Mouse (Mus musculus) right cerebral cortex, postnatal 10 days (tissue): ENCODE measurements around the gene Gm48552.

Experiments used
- DNase-seq, 2 experiments: peaks; one replicate each; pipeline ENCODE4 v3.0.0; 2021; ENCODE audit warnings: low spot score in 2 of 2

Gm48552 gene

DNA sequence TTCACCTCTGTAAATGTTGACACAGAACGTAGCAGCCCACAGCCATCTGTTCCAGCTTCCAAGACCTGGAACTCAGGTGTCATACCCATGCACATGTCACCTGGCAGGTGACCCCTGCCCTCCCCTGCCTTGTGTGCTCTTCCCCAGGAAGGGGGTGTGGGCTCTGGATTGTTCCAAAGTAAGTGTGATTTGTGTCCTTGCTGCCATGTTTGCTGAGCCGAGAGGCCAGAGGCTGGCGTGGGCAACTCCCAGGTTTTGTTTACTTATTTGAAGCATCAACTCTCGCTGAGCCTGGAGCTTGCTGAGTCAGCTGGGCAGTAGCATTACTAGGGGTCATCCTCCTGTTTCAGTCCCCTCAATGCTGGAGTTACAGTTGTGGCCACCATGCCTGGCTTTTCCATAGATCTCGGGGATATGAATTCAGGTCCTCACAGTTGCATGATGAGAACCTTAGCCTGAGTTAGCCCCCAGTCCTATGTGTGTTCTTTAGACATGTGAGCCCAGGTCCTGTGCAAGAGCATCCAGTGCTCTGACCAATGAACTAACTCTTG is at the start of gene Gm48552:
Gene Gm48552, plus strand, starts transcription at position 501 of the 551 bp plus-strand sequence.
- DNase-seq: no peak

DNA sequence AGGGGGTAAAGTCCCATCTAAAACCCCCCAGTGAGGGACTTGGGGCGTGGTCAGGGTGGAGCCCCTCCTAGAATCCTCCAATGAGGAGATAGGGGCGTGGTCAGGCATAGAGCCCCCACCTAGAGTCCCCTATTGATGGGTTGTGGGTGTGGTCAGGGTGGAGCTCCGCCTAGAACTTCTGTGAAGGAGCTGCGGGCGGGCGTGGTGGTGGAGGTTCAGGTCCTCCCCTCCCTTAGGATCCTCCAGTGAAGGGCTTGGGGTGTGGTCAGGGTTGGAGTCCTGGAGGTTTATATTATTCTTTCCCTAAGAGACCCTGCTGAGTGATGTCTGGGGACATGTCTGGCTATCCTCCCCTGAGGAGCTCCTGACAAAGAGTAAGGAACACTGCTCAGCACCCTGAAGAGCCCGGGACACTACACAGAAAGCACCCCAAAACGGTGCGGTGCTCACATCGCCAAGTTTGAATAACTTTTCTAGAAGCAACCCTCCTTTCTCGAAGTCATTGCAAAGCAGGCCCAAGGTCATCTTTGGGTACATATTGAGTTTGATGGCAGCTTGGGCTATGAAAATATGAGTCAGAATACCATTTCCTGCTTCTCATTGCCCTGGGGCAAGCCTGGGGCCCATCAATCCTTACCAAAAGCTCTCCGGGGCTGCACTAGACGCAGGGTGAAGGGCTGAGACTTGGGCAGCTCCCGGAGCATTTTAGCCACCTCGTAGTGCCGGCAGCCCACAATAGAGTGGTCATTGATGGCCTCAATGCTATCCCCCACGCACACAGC is 48.1 kb upstream of the Gm48552 start:
- DNase-seq: no peak

DNA sequence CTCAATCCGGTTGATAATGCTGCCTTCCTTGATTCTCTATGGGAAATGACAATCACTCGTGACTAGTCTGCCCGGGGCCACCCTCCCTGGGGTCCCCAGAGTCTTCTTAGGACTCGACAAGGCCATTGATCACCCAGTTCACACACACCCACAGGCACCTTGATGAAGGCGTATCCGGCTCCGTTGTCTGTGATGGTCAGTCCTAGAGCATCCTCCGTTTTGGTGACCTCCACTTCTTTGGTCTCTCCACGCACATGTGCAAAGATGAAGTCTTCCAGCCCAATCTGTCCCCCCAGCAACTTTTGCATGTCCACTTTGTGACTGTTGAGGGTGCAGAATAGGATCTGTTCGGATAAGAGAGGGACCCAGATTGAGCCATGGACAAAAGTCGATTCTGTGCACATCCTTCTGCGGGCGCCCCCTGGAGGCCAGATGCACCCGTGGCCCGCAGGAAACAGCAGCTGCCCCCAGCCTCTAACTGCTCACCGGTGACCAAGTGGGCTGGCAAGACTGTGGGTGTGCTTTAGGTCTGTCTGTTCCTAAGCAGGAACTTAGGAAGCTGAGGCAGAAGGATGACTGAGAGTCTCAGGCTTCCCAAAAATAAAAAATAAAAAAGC is 47.4 kb upstream of the Gm48552 start:
- peak in 1 of 2 experiments; percentile 68 for DNase-seq

DNA sequence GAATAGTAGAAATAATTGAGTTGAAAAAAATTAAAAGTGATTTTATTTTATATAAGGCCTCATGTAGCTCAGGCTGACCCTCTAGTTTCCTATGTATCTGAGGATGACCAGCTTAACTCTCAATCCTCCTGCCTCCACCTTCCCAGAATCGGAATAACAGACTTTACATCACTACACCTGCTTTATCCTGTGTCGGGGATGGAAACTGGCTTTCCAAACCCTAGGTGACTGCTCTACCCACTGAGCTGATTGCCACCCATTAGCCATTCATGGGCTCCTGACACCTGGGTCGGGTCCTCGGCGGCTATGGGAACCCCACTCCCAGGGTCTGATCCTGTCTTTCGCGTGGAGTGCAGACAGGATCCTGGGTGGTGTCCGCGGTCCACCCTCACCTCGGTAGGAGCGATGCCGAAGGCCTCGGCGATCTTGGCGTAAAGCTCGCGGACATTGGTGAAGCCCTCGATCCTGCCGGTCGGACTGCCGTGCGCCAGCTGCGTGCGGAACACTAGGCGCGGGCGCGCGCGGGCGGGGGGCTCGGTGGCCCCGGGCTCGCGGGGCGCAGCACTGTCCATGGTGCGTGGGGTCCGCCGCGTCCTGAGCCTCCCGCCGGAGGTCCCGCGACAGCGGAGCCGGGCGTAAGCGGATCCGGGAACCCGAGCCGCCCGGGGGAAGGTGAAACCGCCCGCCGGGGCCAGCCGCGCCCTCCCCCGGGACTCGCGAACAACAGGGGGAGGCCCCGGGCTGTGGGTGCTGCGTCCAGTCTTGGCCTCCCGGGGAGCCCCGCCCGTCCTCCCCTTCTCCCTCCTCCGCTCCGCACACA is 45.9 kb upstream of the Gm48552 start, which contains the start of gene Gipc3:
Gene Gipc3, minus strand, starts transcription at position 581 of the 820 bp plus-strand sequence.
- DNase-seq: no peak

DNA sequence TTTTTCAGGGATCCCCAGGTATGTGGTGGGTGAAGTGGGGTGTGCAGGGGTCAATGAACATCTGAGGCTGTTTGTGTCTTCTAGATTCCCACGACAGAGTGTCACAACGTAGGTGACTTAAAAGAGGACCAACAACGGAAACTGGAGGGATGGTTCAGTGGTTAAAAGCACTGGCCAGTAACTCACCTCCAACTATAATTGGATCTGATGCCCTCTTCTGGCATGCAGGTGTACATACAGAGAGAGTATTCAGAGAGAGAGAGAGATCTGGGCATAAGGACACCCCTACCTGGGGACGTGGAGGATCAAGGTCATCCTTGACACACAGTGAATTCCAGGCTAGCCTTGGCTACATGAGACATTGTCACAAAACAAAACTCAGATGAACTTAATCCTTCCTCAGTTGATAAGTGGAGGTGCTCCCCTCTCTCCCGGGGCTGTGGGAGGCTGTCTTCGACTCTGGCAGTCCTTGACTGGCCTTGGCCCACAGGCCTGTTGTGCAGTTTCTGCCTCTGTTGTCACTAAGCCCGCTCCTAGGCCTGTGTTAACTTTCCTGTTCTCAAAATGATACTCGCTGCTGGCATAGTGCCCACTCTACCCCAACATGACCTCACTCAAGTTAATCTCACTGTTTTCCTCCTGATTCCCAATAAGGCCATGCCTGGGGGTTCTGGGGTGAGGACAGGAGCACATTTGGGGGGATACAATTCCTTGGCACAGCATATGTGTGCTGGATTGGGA is 44.2 kb upstream of the Gm48552 start:
- no peak for DNase-seq

DNA sequence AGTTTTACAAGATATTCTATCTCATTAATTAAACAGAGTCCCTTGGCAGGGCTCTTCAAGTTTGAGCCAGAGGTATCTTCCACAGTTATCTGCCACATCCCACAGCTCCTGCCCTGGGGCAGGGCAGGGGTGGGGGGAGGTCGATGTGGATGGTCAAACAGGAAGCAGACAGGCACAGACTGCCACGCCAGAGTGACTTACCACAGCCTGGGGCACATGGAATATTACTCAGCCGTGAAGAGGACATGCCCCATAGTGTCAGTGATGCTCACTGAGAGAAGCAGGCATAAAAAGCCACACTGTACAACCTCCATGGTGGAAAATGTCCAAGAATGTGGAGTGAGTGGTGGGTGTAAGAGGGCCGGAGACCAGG is 43.7 kb upstream of the Gm48552 start:
- no peak for DNase-seq

DNA sequence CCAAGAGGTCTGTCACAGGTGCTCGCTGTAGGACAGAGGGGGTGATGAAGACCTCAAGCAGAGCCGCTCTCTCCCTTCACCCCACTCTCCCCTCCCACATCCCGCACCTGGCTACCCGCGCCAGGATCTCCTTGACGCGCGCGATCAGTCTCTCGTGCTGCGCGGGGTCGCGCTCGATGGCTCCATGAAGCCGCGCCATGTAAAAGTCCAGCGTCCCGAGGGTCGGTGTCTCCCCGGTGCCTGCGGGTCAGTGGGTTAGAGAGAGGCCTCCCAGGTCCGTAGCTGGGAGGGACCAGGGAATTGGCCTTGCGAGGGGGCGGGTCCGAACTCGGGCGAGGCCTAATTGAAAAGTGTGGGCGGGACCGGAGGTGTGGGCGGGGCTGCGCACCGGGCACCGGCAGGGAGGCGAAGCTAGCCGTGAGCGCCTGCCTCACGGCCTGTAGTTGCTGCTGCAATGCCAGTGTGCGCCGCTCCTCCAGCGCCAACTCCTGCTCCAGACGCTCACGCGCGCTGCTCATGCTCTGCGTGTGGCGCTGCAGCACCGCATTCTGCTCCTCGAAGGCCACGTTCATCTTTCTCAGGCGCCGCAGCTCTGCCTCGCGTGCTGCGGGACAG is 42.2 kb upstream of the Gm48552 start:
- DNase-seq: peak; percentile 81 to 85

DNA sequence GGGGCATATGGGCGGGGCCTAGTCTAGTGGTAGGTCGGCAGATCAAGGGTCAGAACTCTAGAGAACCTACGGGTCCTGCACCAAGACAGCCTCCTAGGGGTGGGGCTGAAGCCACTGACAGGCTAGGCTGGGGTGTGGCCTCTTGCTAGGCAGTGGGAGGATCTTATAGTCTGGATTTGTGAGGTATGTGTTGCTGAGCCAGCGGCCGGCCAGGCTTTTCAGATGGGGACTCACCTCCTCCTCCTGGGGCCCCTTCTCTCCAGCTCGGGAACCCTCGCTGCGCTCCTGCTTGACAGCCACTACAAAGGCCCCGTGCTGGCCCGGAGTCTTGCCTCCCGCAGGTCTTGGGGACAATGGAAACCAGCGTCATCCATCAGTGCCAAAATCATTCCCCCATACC is 39.7 kb upstream of the Gm48552 start:
- no peak for DNase-seq

DNA sequence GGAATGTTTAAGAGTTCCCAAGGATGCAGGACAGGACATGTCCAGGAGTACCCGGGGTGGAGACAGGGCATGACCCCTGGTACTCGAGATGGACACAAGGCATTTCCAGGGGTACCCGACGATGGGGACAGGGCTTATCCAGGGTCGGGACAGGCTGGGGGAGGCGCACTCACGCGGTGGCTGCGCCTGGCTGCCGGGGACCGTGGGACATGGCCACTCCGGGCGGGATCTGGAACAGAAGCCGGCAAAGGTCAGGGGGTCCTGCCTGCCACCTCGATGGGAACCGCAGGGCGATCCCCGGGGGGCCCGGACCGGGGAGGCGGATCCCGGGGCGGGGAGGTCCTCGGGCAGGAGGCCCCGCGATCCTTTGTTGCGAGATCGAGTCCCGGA is 38.8 kb upstream of the Gm48552 start:
- DNase-seq: no peak

DNA sequence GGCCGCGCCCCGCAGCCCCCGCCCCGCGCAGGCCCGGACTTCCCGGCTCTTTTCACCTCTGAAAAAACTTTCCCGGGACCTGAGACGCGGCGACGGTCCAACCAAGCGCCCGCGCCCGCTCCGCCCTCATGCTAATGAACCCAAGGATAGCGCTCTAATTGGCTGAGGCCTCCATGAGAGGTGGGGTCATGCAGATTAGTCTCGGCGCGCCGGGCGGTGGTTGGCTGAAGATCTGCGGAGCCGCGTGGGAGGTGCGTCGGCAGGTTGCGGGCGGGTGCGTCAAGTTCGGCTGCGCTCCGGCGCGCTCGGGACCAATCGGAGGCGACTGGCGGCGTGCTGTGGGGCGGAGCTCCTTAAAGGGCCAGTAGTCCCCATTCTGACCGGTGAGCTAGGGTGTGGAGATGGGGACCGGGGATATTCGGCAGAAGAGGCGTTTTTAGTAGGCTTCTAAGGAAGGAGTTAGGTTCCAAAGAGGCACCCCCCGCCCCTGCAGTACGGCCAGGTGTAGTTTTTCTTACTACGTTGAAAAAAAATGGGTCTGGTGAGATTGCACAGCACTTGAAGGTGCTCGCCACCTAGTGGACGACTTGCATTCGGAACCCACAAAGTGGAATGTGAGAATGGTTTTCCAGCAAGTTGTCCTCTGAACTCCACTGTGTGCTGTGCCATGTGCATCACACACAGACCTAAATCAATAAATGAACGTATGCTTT is 38.3 kb upstream of the Gm48552 start, which contains the start of gene Hmg20b:
Gene Hmg20b, minus strand, starts transcription at position 130 of the 713 bp plus-strand sequence.
- peak; percentile 100 for DNase-seq

DNA sequence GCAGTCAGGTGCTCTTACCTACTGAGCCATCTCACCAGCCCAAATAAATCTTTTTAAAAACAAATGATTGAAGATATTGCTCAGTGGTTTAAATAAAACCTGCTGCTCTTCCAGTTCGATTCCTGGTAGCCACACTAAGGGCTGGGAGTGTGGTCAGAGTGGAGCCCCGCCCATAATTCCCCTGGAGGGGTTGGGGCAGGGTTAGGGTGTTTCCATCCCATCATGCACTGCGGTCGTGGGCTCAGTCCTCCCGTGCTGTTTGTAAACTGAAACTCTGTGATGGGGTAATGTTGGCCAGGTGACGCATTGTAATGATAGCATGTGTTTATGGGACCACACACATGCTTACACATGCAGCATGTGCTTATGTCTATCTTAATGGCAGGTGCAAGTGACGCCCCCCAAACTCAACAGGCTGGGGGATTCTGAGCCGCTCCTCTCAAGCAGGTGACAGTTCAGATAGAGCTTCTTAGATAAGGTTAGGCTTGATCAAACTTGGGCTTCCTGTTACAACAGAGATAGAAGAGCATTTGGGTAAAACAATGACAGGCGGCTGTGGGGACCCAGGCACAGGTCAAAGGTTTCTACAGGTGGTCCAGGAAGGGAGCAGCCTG is 37.0 kb upstream of the Gm48552 start:
- no peak for DNase-seq

DNA sequence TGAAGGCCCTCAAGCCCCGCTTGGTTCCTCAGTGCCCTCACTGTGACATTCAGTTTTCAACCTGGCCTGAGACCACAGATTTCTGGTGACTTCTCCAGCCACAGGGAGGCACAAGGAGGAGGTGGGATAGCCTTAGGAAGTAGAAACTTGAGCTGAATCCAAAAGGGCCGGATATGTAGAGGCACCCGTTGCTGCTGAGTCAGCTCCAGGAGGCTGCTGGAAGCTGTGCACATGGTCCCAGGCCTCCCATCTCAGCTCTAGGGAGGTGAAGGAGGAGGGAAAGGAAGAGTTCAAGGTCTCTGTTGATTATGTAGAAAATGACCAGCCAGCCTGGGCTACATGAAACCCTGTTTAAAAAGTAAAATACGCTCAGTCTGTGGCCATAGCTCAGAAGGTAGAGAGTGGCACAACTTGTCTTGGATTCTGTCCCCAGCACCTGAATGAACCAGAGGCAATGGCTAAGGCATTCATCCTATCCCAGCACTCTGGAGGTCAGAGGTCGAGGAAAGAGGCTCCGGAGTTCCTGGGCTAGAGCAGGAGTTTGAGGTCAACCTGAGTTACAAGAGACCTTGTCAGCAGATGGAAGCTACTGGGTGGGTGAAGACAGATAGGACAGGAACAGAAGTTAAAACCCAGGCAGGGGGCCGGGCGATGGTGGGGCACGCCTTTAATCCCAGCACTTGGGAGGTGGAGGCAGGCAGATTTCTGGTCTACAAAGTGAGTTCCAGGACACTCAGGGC is 33.9 kb upstream of the Gm48552 start:
- DNase-seq: peak in 1 of 2 experiments; percentile 34

DNA sequence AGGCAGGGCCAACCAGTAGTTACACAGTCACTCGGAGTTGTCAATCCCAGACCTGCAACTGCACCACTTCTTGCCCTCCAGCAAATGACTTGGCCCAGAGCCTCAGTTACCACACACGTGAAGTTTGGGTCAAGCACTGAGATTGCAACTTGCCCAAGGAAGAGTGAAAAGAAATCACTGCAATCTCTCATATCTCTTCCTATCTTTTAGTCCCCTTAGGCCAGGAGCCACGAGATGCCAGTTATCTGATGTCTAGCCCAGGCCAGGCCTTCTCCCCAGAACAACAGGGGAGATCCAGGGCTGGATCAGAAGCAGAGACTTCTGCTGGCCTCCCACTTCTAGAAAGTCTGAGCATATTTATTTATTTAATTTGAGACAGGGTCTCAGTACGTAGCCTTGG is 33.3 kb upstream of the Gm48552 start:
- DNase-seq: no peak

DNA sequence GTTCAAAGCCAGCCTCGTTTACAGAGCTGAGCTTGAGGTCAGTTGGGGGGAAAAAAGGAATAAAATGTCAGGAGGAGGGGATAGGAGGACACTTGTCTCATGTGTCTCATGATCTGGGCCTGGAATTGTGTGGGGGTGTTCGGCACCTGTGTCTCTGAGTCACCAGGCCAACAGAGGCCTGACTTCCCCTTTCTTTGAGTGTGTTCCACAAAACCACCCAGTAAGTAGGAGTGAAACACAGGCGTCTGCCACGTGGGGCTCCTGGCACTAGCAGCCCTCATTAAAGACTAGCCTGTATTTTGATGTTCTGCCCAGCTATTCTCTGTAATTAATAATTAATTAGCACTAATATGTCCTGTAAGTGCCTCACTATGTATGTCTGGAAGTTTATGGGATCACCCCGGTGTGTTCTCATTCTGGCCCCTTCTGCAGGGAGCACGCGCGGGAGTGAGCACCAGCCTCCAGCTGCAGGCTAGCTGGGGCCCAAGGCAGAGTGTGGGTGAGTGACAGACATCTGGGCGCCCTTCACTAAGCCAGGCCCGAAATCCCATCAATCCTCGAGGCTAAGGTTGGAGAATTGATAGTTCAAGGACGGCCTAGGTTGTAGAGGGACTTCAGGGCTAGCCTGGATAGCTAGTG is 32.3 kb upstream of the Gm48552 start:
- peak in 1 of 2 experiments; percentile 52 for DNase-seq

DNA sequence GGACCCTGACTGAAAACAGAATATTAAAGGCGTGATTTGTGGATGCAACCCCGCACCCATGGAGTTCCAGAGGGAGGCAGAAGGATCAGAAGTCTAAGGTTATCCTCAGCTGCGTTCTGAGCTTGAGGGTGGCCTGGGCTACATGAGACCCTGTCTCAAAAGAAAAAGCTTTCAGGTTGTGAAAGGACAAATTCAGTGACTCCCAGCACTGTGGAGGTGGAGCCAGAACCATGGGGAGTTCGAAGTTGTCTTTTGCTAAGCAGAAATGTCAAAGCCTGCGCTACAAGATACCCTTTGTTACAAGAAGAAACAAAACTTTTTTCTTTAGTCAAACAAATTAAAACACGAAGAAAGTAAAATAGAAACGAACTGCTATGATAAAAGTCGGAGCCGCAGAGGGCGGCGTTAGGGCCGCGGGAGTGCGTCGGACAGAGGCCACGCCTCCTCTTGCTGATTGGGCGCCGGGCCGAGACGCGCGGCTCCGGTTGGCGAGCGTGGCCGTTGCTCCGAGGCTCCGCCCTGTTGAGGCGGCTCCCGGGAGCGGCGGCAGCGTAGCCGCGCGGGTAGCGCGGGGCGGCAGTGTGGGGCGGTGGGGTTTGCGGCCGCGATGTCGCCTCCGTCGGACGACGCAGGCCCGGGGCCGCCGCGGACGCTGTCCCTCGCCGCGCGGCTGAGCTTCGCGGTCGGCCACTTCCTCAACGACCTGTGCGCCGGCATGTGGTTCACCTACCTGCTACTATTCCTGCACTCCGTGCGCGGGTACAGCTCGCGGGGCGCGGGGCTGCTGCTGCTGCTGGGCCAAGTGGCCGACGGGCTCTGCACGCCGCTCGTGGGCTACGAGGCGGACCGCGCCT is 31.6 kb upstream of the Gm48552 start, which contains the start of gene Mfsd12:
Gene Mfsd12, plus strand, starts transcription at position 501 of the 854 bp plus-strand sequence.
- DNase-seq: peak; percentile 95 to 96

DNA sequence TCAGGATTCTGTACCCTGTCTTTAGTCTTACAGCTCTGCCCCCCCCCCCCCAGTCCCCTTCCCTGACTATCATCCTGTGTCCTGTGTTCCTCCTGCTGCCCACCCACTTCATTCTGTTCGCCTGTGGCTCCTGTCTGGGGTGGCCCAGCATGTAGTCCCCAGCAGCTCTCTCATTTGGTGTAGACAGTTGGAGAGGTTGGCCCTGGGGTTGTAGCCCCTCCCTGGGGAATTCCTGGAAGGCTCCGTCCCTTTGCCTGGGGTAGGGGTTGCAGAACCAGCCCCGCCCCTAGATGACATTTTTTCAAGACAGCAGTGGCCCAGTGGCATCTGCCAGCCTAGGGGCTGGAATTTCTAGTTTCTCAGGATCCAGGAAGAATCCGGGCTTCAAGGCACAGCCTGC is 30.6 kb upstream of the Gm48552 start:
- DNase-seq: no peak

DNA sequence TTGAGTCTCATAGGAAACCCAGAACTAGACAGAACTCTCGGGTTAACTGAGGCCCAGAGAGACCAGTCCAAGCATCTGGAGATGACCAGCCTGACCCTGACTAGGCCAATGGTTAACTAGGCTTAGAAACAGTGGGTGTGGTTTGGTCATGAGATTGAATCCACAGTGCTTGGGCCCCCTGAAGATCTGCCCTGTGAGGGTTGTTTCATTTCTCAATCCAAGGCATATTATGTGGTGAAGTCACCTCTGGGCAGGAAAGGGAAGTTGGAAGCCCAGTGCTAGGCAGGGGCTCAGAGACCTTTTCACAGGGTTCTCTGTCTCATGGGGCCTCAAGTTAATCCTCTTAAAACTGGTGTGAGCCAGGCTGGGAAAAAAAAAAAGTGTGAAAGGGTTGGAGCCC is 30.0 kb upstream of the Gm48552 start:
- DNase-seq: no peak

DNA sequence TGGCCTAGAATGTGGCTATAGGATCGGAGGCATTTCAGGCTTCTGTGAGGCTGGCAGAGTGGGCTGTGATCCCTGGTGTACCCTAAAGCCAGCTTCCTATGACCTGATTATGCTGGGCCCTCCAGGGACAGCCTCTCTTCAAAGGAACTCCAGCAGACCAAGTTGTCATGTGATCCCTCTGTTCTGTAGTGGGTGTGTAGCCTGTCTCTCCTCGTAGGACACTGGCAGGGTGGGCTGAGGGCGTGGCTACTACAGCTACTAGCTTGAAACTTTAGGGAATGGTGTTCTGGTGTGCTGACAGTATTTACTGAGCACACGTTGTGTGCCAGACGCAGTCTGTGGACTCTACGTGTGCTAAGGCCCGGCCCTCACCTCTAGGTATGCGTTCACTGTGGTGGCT is 28.1 kb upstream of the Gm48552 start:
- no peak for DNase-seq
